Mouse (Mus musculus): ENCODE measurements around the gene Krt23. TPM values are rescaled to one million over a fixed set of nuclear protein-coding genes. Genes with fewer than 3 reads are reported as not detected.

Gene Krt23
- 0.18 and 0.26 TPM in 2 replicates for polyA plus RNA-seq (2016; fragmentation: Nextera tagmentation; extraction: Ambion mirVana)

DNA sequence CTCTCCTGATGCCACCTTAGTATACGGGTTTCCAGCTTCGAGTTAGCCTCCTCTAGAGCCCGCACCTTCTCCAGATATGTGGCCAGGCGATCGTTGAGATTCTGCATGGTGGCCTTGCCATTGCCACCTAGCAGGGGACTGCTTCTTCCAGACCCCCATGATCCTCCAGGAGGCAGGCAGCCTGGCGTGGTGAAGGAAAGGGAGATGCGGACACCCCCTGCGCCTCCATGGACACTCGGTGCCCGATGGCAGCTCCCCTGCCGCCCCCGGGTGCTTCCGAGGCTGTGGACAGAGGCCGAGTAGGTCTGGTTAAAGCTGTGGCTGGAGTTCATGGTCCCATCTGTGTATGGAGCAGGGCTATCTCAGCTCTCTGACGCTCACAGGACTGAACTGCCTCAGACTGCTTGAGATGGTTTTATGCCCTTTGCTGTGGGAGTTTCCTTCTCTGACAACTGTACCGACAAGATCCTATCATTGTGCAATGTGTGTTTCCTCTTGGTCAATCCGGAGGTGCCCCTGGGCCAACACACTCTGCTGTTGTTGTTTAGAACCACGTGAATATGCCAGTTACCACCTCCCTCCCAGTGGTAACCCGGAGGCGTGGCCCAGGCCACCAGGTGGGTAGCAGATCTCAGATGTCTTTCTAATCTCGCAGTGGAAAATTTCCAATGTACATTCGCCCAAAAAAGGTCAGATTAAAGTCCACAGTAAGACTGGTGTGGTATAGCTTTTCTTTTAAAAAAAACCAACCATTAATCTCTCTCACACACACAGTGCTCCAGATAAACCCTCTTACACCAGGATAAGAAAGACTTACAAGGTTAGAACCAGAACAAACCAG lies at the start of gene Krt23:
Gene Krt23, minus strand, starts transcription at position 405 of the 841 bp plus-strand sequence.
- H3K4me1 ChIP-seq (replicated peaks) = no peaks in the 10 kb centered on the region; the same call in 1 of the 2 replicates
- 79% methylated on average over 22 of the region's 22 CpGs for WGBS
- no peaks in the 10 kb centered on the region for H3K9me3 ChIP-seq
- H3K4me3 ChIP-seq (replicated peaks) = no peak within 1 kb of the TSS
- ATAC-seq (ENCODE audit: insufficient number of reproducible peaks, insufficient read depth, low FRiP score, low TSS enrichment, low read depth) = no peak
- H3K4me2 ChIP-seq = no peak within 1 kb of the TSS
- no peak within 1 kb of the TSS for H3K27ac ChIP-seq
- H3K27me3 ChIP-seq = no peaks in the 10 kb centered on the region
- H3K36me3 ChIP-seq = no peaks in the 10 kb centered on the region
- no peak within 1 kb of the TSS for H3K9ac ChIP-seq (replicated peaks)

DNA sequence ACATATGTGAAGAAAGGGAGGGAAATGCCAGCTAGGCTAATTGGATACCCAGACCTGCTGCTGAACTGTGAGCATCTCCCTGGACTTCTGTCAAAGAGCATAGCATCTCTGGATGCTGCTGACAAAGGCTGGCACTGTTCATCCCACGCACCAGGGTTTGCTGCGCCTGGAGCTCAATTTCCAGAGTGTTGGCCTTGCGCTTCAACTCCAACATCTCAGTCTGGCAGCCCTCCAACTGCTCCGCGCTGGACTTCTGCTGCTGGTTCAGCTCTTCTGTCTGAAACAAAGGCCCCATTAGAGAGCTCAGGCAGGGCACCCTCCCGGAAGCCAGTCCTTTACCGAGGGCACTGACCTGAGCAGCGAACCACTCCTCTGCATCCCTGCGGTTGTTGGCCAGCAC lies 46.8 kb upstream of the Krt23 start:
- H3K27me3 ChIP-seq = no peaks in the 10 kb centered on the region; the same call in 1 of the 2 replicates
- 85% methylated on average over 9 of the region's 9 CpGs for WGBS
- H3K4me1 ChIP-seq (replicated peaks) = no peaks in the 10 kb centered on the region
- no peak overlapping the region for H3K27ac ChIP-seq
- H3K9me3 ChIP-seq = no peaks in the 10 kb centered on the region
- H3K36me3 ChIP-seq = no peaks in the 10 kb centered on the region
- H3K4me2 ChIP-seq = no peak overlapping the region
- H3K4me3 ChIP-seq (replicated peaks) = no peak overlapping the region
- no peak overlapping the region for H3K9ac ChIP-seq (replicated peaks)
- ATAC-seq (ENCODE audit: insufficient number of reproducible peaks, insufficient read depth, low FRiP score, low TSS enrichment, low read depth) = no peak

DNA sequence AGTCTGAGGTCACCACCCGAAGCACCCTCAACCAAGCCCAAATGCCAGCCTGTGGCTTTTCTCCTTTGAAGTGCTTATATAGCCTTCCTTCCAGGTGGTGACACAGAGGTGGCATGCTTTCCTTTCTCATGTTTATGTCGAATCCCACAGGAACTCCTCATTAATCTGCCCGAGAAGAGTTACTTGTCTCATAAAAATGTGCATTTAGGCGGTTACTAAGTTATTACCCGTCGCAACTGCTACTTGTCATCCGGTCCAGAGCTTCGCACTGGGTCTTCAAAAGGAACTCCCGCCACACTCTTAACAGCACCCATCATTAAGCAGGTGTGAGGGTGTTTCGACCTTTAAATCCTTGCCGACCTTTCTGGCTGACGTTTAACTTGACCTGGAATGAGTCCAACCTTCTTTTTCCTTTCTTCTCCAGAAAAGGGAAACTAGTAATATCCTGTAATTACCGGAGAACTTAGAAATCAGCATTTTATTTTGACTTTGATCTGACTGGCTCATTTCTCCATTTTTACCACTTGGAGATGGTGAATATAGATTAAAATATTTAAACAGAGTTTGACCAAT lies 28.4 kb upstream of the Krt23 start, which contains the start of gene Krt39:
Gene Krt39, minus strand, starts transcription at position 51 of the 573 bp plus-strand sequence.
- 24% methylated on average over 13 of the region's 13 CpGs for WGBS
- Histone ChIP-seq H3K36me3 (no peaks in the 10 kb centered on the region), H3K27me3 (no peaks in the 10 kb centered on the region; the same call in 1 of the 2 replicates), H3K27ac (no peak within 1 kb of the TSS), H3K4me3 (replicated peaks) (no peak within 1 kb of the TSS), H3K4me1 (replicated peaks) (no peaks in the 10 kb centered on the region; the same call in 1 of the 2 replicates), H3K9ac (replicated peaks) (no peak within 1 kb of the TSS), H3K4me2 (no peak within 1 kb of the TSS), H3K9me3 (no peaks in the 10 kb centered on the region)
- ATAC-seq (ENCODE audit: insufficient number of reproducible peaks, insufficient read depth, low FRiP score, low TSS enrichment, low read depth) = no peak

DNA sequence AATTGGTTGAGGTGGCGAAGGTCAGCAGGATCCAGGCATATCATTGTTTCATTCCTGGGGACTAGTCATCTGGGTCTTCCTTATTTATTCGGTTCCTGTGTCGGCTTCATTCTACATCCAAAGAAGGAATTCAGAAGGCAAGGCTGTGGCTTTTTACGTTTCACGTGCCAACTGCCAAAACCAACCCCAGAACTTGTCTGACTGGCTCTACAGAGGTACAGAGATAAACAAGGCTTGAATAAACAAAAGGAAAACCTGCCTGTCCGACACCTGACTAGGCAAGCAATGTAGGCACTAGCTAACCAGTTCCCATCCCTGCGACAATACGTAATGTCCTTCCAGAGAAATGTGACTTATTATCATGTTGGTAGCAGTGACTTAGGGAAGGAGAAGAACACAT lies 21.2 kb upstream of the Krt23 start:
- no peaks in the 10 kb centered on the region for H3K9me3 ChIP-seq
- H3K4me2 ChIP-seq = no peak overlapping the region
- H3K36me3 ChIP-seq = no peaks in the 10 kb centered on the region
- WGBS = 85% methylated on average over 8 of the region's 8 CpGs
- no peak overlapping the region for H3K9ac ChIP-seq (replicated peaks)
- no peak for ATAC-seq (ENCODE audit: insufficient number of reproducible peaks, insufficient read depth, low FRiP score, low TSS enrichment, low read depth)
- H3K4me1 ChIP-seq (replicated peaks) = no peaks in the 10 kb centered on the region
- no peaks in the 10 kb centered on the region for H3K27me3 ChIP-seq
- no peak overlapping the region for H3K27ac ChIP-seq
- no peak overlapping the region for H3K4me3 ChIP-seq (replicated peaks)

DNA sequence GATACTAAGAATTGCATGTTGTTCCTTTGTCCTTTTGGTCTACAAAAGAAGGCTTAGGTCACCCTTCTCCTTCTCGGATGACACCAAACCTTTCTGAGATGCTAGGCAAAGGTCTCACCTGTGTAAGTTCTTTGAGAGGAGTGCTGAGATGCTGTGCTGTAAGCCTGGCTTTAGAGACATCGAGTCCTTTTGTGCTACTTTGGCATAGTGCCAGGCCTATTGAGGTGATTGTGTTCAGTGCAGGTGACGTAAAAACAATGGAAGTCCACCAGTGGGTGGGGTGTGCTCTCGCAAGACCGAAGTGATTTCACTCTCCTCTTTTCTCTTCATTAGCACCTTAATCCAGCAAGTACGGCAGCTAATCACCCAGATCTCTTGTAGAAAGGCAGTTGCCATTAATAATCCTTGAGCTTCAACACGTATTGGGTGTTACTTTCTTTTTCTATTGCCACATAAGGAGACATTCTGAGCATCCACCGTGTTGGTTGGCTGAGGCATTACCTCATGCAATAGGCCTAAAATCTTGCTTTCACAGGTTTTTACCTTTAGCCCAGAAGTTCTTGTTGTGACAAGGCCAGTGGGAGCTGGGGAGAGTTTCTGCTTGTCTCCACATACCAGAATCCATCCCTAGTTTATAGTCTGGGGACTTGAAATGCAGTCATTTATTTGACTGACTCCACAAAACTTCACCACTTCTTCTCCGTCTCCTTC lies 7.3 kb upstream of the Krt23 start:
- H3K9ac ChIP-seq (replicated peaks) = no peak overlapping the region
- H3K27me3 ChIP-seq = no peaks in the 10 kb centered on the region
- no peaks in the 10 kb centered on the region for H3K36me3 ChIP-seq
- no peak for ATAC-seq (ENCODE audit: insufficient number of reproducible peaks, insufficient read depth, low FRiP score, low TSS enrichment, low read depth)
- H3K27ac ChIP-seq = no peak overlapping the region
- no peak overlapping the region for H3K4me2 ChIP-seq
- no peaks in the 10 kb centered on the region for H3K9me3 ChIP-seq
- 84% methylated on average over 9 of the region's 9 CpGs for WGBS
- H3K4me1 ChIP-seq (replicated peaks) = no peaks in the 10 kb centered on the region
- no peak overlapping the region for H3K4me3 ChIP-seq (replicated peaks)

DNA sequence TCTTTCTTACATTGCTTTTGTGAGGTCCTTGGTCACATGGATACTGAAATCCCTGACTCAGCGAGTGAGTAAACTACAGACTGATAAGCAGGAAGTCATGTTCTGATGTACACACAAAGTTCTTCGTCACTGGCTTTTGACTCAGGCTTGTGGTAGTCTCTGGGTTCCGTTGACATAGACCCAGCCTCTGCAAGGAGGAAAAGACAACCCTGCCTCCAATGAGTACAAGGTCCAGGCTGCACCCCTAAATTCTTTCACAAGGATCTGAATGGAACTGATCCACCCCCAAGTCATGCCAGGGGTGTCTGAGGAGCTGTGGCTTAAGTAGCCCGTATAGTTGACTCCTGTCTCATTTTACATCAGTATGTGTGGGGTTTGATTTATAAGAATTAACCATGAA lies 3.5 kb upstream of the Krt23 start:
- Histone ChIP-seq H3K27ac (no peak overlapping the region), H3K9ac (replicated peaks) (no peak overlapping the region), H3K9me3 (no peaks in the 10 kb centered on the region), H3K4me2 (no peak overlapping the region), H3K27me3 (no peaks in the 10 kb centered on the region), H3K36me3 (no peaks in the 10 kb centered on the region), H3K4me1 (replicated peaks) (no peaks in the 10 kb centered on the region), H3K4me3 (replicated peaks) (no peak overlapping the region)
- 85% methylated on average over 4 of the region's 4 CpGs for WGBS
- no peak for ATAC-seq (ENCODE audit: insufficient number of reproducible peaks, insufficient read depth, low FRiP score, low TSS enrichment, low read depth)

DNA sequence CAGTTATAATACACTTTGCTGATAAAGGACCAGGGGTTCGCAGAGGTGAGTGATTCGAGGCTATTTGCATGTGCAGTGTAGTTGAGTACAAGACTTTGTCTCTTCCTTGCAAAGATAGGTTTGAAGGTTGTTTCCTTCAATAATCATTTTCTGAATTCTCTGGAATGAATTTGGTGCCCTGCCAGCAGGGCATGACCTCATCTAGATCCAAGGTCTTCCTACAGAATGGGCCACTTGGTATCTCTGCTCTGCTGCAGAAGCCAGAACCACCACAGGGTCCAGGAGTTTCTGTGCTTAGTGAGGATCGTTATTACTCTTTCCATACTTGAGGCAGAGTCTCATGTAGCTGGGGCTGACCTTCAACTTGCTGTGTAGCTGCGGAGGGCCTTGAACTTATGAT lies 1.8 kb upstream of the Krt23 start:
- Histone ChIP-seq H3K27me3 (no peaks in the 10 kb centered on the region), H3K9ac (replicated peaks) (no peak overlapping the region), H3K4me2 (no peak overlapping the region), H3K36me3 (no peaks in the 10 kb centered on the region), H3K4me3 (replicated peaks) (no peak overlapping the region), H3K9me3 (no peaks in the 10 kb centered on the region), H3K27ac (no peak overlapping the region), H3K4me1 (replicated peaks) (no peaks in the 10 kb centered on the region)
- 91% methylated on average over 4 of the region's 4 CpGs for WGBS
- ATAC-seq (ENCODE audit: insufficient number of reproducible peaks, insufficient read depth, low FRiP score, low TSS enrichment, low read depth) = no peak

DNA sequence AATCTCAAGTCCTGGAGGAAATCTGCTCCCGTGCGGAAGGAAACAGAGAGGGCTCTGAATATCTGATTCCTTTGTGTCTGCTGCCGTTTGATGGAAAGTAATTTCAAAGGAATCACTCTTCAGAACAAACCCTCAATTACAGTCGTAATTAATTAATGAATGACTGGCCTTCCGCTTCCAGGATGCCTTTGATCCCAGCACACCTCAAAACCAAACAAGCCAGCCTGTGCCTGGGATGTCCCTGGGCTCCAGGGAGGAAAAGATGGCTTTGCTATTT lies 575 bp upstream of the Krt23 start:
- H3K9me3 ChIP-seq = no peaks in the 10 kb centered on the region
- H3K4me3 ChIP-seq (replicated peaks) = no peak overlapping the region
- H3K4me1 ChIP-seq (replicated peaks) = no peaks in the 10 kb centered on the region; the same call in 1 of the 2 replicates
- H3K27ac ChIP-seq = no peak overlapping the region
- no peaks in the 10 kb centered on the region for H3K36me3 ChIP-seq
- no peaks in the 10 kb centered on the region for H3K27me3 ChIP-seq
- H3K9ac ChIP-seq (replicated peaks) = no peak overlapping the region
- WGBS = 28% methylated on average over 5 of the region's 5 CpGs
- no peak for ATAC-seq (ENCODE audit: insufficient number of reproducible peaks, insufficient read depth, low FRiP score, low TSS enrichment, low read depth)
- H3K4me2 ChIP-seq = no peak overlapping the region

DNA sequence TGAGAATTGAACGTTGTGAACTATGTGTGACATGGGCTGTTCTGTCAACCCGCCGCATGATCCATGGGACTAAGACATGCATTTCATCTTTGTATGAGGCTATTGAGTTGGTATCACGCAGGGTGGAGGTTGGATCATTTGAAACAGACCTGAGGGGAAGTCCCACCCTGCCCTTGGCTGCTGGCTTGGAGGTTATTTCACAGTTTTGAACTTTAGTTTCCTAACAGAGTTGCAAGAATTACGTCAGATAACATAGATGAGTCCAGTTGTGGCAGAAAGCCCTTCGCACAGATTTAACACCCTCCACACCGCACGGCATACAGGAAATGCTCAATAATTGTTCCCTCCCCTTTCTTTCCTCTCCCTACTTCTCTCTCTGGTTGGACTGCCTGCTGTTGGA lies 1.9 kb downstream of the Krt23 start:
- H3K9me3 ChIP-seq = no peaks in the 10 kb centered on the region
- no peaks in the 10 kb centered on the region; the same call in 1 of the 2 replicates for H3K4me1 ChIP-seq (replicated peaks)
- no peak overlapping the region for H3K9ac ChIP-seq (replicated peaks)
- no peak overlapping the region for H3K4me2 ChIP-seq
- no peak for ATAC-seq (ENCODE audit: insufficient number of reproducible peaks, insufficient read depth, low FRiP score, low TSS enrichment, low read depth)
- no peak overlapping the region for H3K4me3 ChIP-seq (replicated peaks)
- 86% methylated on average over 8 of the region's 8 CpGs for WGBS
- H3K27me3 ChIP-seq = no peaks in the 10 kb centered on the region
- no peaks in the 10 kb centered on the region for H3K36me3 ChIP-seq
- no peak overlapping the region for H3K27ac ChIP-seq

DNA sequence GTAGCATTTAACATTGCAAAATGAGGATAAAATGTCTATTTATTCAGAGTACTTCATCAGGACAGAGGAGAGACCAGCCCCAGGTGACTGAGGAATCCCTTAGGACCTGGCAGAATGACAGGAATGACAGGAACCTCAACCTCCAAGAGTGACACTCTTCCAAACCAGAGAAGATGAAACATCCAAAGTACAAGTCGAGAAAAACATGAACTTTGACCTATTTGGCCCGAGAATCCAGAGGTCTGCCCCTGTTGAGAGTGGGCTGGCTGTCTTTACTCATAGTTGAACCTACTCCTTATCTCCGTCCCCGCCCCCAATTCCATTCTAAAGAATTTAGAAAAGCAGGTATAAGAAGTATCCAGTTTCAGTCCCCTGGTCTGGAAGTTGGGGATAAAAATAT lies 2.3 kb downstream of the Krt23 start:
- Histone ChIP-seq H3K4me1 (replicated peaks) (no peaks in the 10 kb centered on the region; the same call in 1 of the 2 replicates), H3K9ac (replicated peaks) (no peak overlapping the region), H3K4me2 (no peak overlapping the region), H3K27me3 (no peaks in the 10 kb centered on the region), H3K4me3 (replicated peaks) (no peak overlapping the region), H3K27ac (no peak overlapping the region), H3K9me3 (no peaks in the 10 kb centered on the region), H3K36me3 (no peaks in the 10 kb centered on the region)
- no peak for ATAC-seq (ENCODE audit: insufficient number of reproducible peaks, insufficient read depth, low FRiP score, low TSS enrichment, low read depth)
- WGBS = 82% methylated on average over 4 of the region's 4 CpGs

DNA sequence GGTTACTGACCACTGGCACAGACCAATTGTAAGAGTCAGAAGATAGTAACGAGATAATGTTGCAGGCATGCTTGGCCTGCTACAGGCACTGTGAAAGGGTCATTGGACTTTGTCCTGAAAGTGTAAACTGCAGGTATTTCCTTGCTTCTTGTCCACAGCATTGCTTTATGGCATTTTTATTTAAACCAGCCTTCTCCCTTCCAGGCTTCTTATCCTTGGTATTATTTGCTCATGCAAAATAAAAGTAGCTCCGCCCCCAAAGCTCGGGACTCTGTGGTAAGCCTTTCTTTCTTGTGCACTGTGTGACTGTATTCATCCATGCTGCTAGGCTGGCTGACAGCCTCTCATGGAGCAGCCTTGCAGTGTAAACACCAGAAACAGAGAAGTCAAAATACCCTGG lies 3.7 kb downstream of the Krt23 start:
- Histone ChIP-seq H3K4me3 (replicated peaks) (no peak overlapping the region), H3K27ac (peak overlapping the region; percentile 42), H3K9me3 (no peaks in the 10 kb centered on the region), H3K36me3 (no peaks in the 10 kb centered on the region), H3K27me3 (no peaks in the 10 kb centered on the region), H3K4me1 (replicated peaks) (no peaks in the 10 kb centered on the region; the same call in 1 of the 2 replicates), H3K9ac (replicated peaks) (no peak overlapping the region), H3K4me2 (no peak overlapping the region)
- WGBS = 66% methylated on average over 3 of the region's 3 CpGs
- ATAC-seq (ENCODE audit: insufficient number of reproducible peaks, insufficient read depth, low FRiP score, low TSS enrichment, low read depth) = no peak

Measured in limb, embryonic 12.5 days (tissue).